Mouse (Mus musculus): ENCODE measurements around the gene Dlgap3. TPM values are rescaled to one million over a fixed set of nuclear protein-coding genes. Genes with fewer than 3 reads are reported as not detected.

Gene Dlgap3
- polyA plus RNA-seq, 1 experiment, result not detected

- TF ChIP-seq POLR2A (IDR thresholded peaks at IDR 0.05; ENCODE audit: insufficient read depth, low read depth, low read length) (no peak), CTCF (IDR thresholded peaks at IDR 0.05; ENCODE audit: insufficient read depth, low read depth, low read length) (no peak)
- Histone ChIP-seq H3K27ac (ENCODE audit: insufficient read depth, low read depth, low read length) (peak overlapping the region; percentile 12; the same call in 1 of the 2 replicates), H3K4me1 (ENCODE audit: control insufficient read depth, insufficient read depth, low read length) (peaks cover 59% of the 10 kb centered on the region), H3K4me3 (ENCODE audit: insufficient read depth, low read depth, low read length) (no peak overlapping the region)
- WGBS, result 93% methylated on average over 3 of the region's 3 CpGs
Measured at GRCm38 (mm10) chr4:127180450-127180840, 11.4 kb downstream of the Dlgap3 start.

DNA sequence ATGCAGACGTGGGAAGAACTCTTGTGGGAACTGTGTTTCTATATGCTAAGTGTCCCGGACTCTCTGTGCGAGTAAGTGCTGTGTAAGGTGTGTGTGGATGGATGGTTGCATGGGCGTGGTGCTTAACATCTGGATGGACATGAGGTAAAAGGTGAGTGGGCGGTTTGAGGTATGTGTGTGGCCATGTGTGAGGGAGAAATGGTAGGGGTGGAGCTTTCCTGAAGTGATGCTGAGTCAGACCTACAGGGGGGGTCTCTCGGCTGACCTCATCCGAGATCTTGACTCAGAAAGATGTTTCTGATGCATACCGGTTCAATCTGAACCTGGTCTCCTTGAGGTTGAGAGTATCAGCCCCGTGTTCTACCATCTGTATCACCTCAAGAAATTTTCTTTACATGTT, 12.0 kb downstream of the Dlgap3 start:
- Histone ChIP-seq H3K4me1 (ENCODE audit: control insufficient read depth, insufficient read depth, low read length) (peaks cover 65% of the 10 kb centered on the region), H3K27ac (ENCODE audit: insufficient read depth, low read depth, low read length) (no peak overlapping the region), H3K4me3 (ENCODE audit: insufficient read depth, low read depth, low read length) (no peak overlapping the region)
- no peak for TF ChIP-seq CTCF (IDR thresholded peaks at IDR 0.05; ENCODE audit: insufficient read depth, low read depth, low read length)
- TF ChIP-seq POLR2A (IDR thresholded peaks at IDR 0.05; ENCODE audit: insufficient read depth, low read depth, low read length), result no peak
- whole genome bisulfite sequencing, result 88% methylated on average over 9 of the region's 9 CpGs

DNA sequence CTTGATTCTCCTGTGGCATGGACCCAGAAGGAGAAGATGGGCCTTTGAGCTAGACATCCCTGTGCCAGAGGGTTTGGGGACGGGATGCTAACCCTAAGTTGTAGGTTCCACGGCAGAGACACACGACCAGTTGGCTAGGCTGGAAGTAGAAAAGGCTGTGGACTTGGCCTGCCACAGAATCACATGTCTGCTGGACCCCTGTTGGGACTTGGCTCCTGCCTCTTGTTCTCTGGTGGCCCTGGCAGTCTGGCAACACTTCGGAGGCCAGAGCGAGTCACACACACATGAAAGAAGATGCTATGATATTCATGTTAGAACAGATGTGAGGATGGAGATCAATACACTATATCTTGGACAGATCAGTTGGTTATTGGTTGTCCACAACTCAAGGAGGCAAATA, 14.9 kb downstream of the Dlgap3 start:
- Histone ChIP-seq H3K4me3 (ENCODE audit: insufficient read depth, low read depth, low read length) (no peak overlapping the region), H3K4me1 (ENCODE audit: control insufficient read depth, insufficient read depth, low read length) (peaks cover 66% of the 10 kb centered on the region), H3K27ac (ENCODE audit: insufficient read depth, low read depth, low read length) (no peak overlapping the region)
- WGBS, result 74% methylated on average over 5 of the region's 5 CpGs
- TF ChIP-seq POLR2A (IDR thresholded peaks at IDR 0.05; ENCODE audit: insufficient read depth, low read depth, low read length), result no peak
- no peak for TF ChIP-seq CTCF (IDR thresholded peaks at IDR 0.05; ENCODE audit: insufficient read depth, low read depth, low read length)

DNA sequence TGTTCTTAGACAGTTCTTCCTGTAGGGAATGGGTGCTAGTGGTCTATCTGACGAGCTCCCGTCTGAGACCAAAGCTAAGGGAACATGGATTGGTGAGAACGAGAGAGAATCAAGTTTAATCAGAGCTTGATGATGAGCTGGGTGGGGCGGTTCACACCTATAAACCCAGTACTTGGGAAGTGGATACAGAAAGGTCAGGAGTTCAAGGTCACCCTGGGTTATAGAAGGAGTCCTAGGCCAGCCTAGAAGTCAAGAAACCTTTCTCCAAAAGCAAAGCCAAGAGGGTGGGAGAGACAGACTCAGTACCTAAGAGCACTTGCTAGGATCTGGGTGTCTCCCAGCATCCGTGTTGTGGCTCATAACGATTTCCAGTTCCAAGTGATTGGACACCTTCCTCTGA, 21.9 kb downstream of the Dlgap3 start:
- WGBS, result 88% methylated on average over 6 of the region's 6 CpGs
- Histone ChIP-seq H3K4me3 (ENCODE audit: insufficient read depth, low read depth, low read length) (no peak overlapping the region), H3K4me1 (ENCODE audit: control insufficient read depth, insufficient read depth, low read length) (peaks cover 60% of the 10 kb centered on the region), H3K27ac (ENCODE audit: insufficient read depth, low read depth, low read length) (0 out of 2 replicates have a peak overlapping the region, but pooled peaks have one; percentile 20)
- TF ChIP-seq POLR2A (IDR thresholded peaks at IDR 0.05; ENCODE audit: insufficient read depth, low read depth, low read length), result no peak
- TF ChIP-seq CTCF (IDR thresholded peaks at IDR 0.05; ENCODE audit: insufficient read depth, low read depth, low read length), result no peak

- TF ChIP-seq POLR2A (IDR thresholded peaks at IDR 0.05; ENCODE audit: insufficient read depth, low read depth, low read length) (no peak), CTCF (IDR thresholded peaks at IDR 0.05; ENCODE audit: insufficient read depth, low read depth, low read length) (no peak)
Measured at GRCm38 (mm10) chr4:127192704-127193103, 23.7 kb downstream of the Dlgap3 start.

GRCm38 (mm10) chr4:127193378-127194155, 24.6 kb downstream of the Dlgap3 start:
- Histone ChIP-seq H3K4me3 (ENCODE audit: insufficient read depth, low read depth, low read length) (no peak overlapping the region), H3K27ac (ENCODE audit: insufficient read depth, low read depth, low read length) (peak overlapping the region; percentile 9; the same call in 1 of the 2 replicates), H3K4me1 (ENCODE audit: control insufficient read depth, insufficient read depth, low read length) (peaks cover 61% of the 10 kb centered on the region)
- no peak for TF ChIP-seq CTCF (IDR thresholded peaks at IDR 0.05; ENCODE audit: insufficient read depth, low read depth, low read length)
- TF ChIP-seq POLR2A (IDR thresholded peaks at IDR 0.05; ENCODE audit: insufficient read depth, low read depth, low read length), result no peak
- WGBS, result 55% methylated on average over 14 of the region's 14 CpGs

More at GRCm38 (mm10) chr4:127192704-127193103, 23.7 kb downstream of the Dlgap3 start:
- no peak overlapping the region for H3K27ac ChIP-seq (ENCODE audit: insufficient read depth, low read depth, low read length)
- 72% methylated on average over 8 of the region's 8 CpGs for WGBS
- H3K4me3 ChIP-seq (ENCODE audit: insufficient read depth, low read depth, low read length), result no peak overlapping the region
- H3K4me1 ChIP-seq (ENCODE audit: control insufficient read depth, insufficient read depth, low read length), result peaks cover 59% of the 10 kb centered on the region

DNA sequence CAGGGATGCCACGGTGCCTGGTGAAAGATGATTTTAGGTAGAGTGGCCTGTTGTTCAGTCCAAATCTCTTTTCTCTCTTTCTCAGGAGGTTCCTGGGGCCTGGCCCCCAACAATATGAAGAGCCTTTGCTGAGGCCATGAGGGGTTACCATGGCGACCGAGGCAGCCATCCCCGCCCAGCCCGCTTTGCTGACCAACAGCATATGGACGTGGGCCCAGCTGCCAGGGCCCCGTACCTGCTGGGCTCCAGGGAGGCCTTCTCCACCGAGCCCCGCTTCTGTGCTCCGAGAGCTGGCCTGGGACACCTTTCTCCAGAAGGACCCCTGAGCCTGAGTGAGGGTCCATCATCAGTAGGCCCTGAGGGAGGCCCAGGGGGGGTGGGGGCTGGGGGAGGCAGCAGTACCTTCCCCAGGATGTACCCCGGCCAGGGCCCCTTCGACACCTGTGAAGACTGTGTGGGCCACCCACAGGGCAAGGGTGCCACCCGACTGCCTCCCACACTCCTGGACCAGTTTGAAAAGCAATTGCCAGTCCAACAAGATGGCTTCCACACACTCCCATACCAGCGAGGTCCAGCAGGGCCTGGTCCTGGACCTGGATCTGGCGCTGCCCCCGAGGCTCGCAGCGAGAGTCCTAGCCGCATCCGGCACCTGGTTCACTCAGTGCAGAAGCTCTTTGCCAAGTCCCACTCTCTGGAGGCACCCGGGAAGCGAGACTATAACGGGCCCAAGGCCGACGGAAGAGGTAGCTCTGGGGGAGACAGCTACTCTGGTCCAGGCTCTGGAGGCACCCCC, 25.7 kb downstream of the Dlgap3 start:
- H3K27ac ChIP-seq (ENCODE audit: insufficient read depth, low read depth, low read length), result no peak overlapping the region
- H3K4me3 ChIP-seq (ENCODE audit: insufficient read depth, low read depth, low read length), result no peak overlapping the region
- 88% methylated on average over 25 of the region's 25 CpGs for WGBS
- TF ChIP-seq CTCF (IDR thresholded peaks at IDR 0.05; ENCODE audit: insufficient read depth, low read depth, low read length) (no peak), POLR2A (IDR thresholded peaks at IDR 0.05; ENCODE audit: insufficient read depth, low read depth, low read length) (no peak)
- H3K4me1 ChIP-seq (ENCODE audit: control insufficient read depth, insufficient read depth, low read length), result peaks cover 62% of the 10 kb centered on the region

GRCm38 (mm10) chr4:127198609-127199008, 29.6 kb downstream of the Dlgap3 start:
- Histone ChIP-seq H3K4me1 (ENCODE audit: control insufficient read depth, insufficient read depth, low read length) (peaks cover 67% of the 10 kb centered on the region), H3K27ac (ENCODE audit: insufficient read depth, low read depth, low read length) (peak overlapping the region; percentile 81; the same call in 1 of the 2 replicates), H3K4me3 (ENCODE audit: insufficient read depth, low read depth, low read length) (no peak overlapping the region)
- WGBS, result 30% methylated on average over 6 of the region's 6 CpGs
- TF ChIP-seq POLR2A (IDR thresholded peaks at IDR 0.05; ENCODE audit: insufficient read depth, low read depth, low read length) (no peak), CTCF (IDR thresholded peaks at IDR 0.05; ENCODE audit: insufficient read depth, low read depth, low read length) (no peak)

- TF ChIP-seq POLR2A (IDR thresholded peaks at IDR 0.05; ENCODE audit: insufficient read depth, low read depth, low read length) (no peak), CTCF (IDR thresholded peaks at IDR 0.05; ENCODE audit: insufficient read depth, low read depth, low read length) (peak; percentile 54)
- WGBS, result 59% methylated on average over 12 of the region's 12 CpGs
- H3K4me1 ChIP-seq (ENCODE audit: control insufficient read depth, insufficient read depth, low read length), result peaks cover 62% of the 10 kb centered on the region
- no peak overlapping the region for H3K4me3 ChIP-seq (ENCODE audit: insufficient read depth, low read depth, low read length)
- H3K27ac ChIP-seq (ENCODE audit: insufficient read depth, low read depth, low read length), result peak overlapping the region; percentile 81
Measured at GRCm38 (mm10) chr4:127199406-127199805, 30.4 kb downstream of the Dlgap3 start.
